Mouse (Mus musculus) lung, adult 2 months (tissue): Measurements from ENCODE around the gene Clhc1. TPM values are rescaled to one million over a fixed set of nuclear protein-coding genes. Genes with fewer than 3 reads are reported as not detected.
"Not testable (repeated sequence)": the region's sequence is repeated elsewhere in the genome, so short reads cannot be mapped to it uniquely, and the experiment has no call there.

Source experiments
- DNase-seq: peaks from one replicate; pipeline ENCODE4 v3.0.0; 2022
- H3K4me1 ChIP-seq: fragments of 200-500 bp; 2 replicates; pipeline ENCODE4 v1.6.1; 2011; ENCODE audit warnings: low read length; ENCODE audit not compliant: control insufficient read depth, insufficient read depth
- H3K4me3 ChIP-seq: fragments of 200-500 bp; replicated peaks from 2 replicates; pipeline ENCODE3; 2011; ENCODE audit warnings: low read depth, mild to moderate bottlenecking, control low read depth, low read length; ENCODE audit errors: extremely low read depth
- CTCF ChIP-seq: fragments of 200-500 bp; IDR thresholded peaks from 2 replicates; pipeline ENCODE4 v1.5.1; 2011; ENCODE audit warnings: mild to moderate bottlenecking, low read length, control low read depth; ENCODE audit not compliant: insufficient read depth
- POLR2A ChIP-seq: fragments of 200-500 bp; IDR thresholded peaks from 2 replicates; pipeline ENCODE4 v1.6.1; 2011; ENCODE audit warnings: low read depth, mild to moderate bottlenecking, control low read depth, low read length, borderline replicate concordance; ENCODE audit errors: extremely low read depth
- WGBS: fragments of 180-500 bp; shearing (Covaris S2); methylation state at CpG from one replicate; pipeline ENCODE4 v1.1.7; 2018; 5-methylcytosine and 5-hydroxymethylcytosine counted together
- polyA plus RNA-seq: library from polyadenylated mRNA; depleted of rRNA; stranded (reverse); fragments of >200 nt; gene quantifications from 2 replicates; pipeline ENCODE4 v1.2.3, GENCODE M21; 2012

Clhc1 gene
- polyA plus RNA-seq, 1 experiment = not detected

- peak; percentile 90; the same call in 1 of the 2 replicates for TF ChIP-seq POLR2A
- no peak for TF ChIP-seq CTCF
- H3K4me3 ChIP-seq = peak within 1 kb of the TSS; percentile 96
- peak; percentile 75 for DNase-seq
- H3K4me1 ChIP-seq = peaks cover 3% of the 10 kb centered on the region
- WGBS = 2% methylated on average over 47 of the region's 47 CpGs
These were observed 21.6 kb upstream of the Clhc1 start, which contains the start of gene Mtif2 for GRCm38 (mm10) chr11:29525988-29526794. Mtif2 (plus strand) TSS chr11:29526408.

- H3K4me3 ChIP-seq = no peak overlapping the region
- WGBS = 94% methylated on average over 1 of the region's 1 CpGs
- no peaks in the 10 kb centered on the region for H3K4me1 ChIP-seq
- no peak for DNase-seq
- TF ChIP-seq CTCF = no peak
- no peak for TF ChIP-seq POLR2A
These were observed 9.5 kb upstream of the Clhc1 start for GRCm38 (mm10) chr11:29538201-29538600.

GRCm38 (mm10) chr11:29544225-29544945 is 3.4 kb upstream of the Clhc1 start:
- TF ChIP-seq POLR2A (no peak), CTCF (no peak)
- Histone ChIP-seq H3K4me3 (no peak overlapping the region), H3K4me1 (no peaks in the 10 kb centered on the region; the same call in 1 of the 2 replicates)
- no peak for DNase-seq
- WGBS = 86% methylated on average over 3 of the region's 3 CpGs

GRCm38 (mm10) chr11:29545150-29545752 is 2.5 kb upstream of the Clhc1 start:
- not testable (repeated sequence) for H3K4me1 ChIP-seq, DNase-seq, H3K4me3 ChIP-seq
- WGBS = 84% methylated on average over 4 of the region's 4 CpGs

DNA sequence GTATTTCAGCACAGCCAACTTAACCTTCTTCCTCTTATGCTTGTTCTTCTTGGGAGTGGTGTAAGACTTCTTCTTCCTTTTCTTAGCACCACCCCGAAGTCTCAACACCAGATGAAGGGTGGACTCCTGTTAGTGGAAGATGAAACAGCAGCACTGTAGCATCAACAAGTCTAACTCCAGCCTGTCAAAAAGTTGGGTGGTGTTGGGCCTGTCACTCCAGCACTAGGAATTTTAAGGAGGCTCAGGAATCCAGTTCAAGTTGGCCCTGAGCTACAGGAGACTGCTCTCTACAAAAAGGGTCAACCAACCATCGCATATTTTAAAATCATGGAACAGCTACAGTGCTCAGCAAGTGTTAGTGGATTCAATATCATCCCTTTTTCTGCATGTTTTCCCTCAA is 1.5 kb upstream of the Clhc1 start:
- not testable (repeated sequence) for H3K4me1 ChIP-seq, DNase-seq, H3K4me3 ChIP-seq
- WGBS = 78% methylated on average over 2 of the region's 2 CpGs

- no peak overlapping the region for H3K4me3 ChIP-seq
- TF ChIP-seq CTCF (no peak), POLR2A (no peak)
- DNase-seq = no peak
- H3K4me1 ChIP-seq = no peaks in the 10 kb centered on the region; the same call in 1 of the 2 replicates
- WGBS = 7% methylated on average over 2 of the region's 2 CpGs
These were observed 988 bp upstream of the Clhc1 start for GRCm38 (mm10) chr11:29546762-29547161.

DNA sequence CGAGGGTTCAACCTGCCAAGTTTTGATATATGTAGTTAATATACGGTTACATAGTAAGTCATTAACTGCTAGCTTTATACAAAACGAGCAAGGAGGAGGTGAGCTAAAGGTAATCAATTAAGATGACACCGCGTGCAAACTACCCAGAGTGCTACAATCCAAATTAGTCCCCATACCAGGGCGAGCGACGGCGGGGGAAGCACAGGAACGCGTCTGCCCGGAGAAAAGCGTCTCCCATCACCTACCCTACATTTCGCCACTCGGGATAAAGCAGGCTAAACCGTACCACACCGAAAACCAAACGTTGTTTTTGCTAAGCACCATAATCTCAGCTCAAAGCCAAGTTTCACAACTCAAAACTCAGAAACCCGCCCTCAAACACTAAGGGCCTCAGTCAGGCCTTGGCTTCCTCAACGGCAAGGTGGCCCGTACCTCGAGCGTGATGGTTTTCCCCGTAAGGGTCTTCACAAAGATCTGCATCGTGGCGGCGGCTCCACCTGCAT is 450 bp upstream of the Clhc1 start:
- peak overlapping the region; percentile 97 for H3K4me3 ChIP-seq
- TF ChIP-seq CTCF (no peak), POLR2A (no peak)
- no peak for DNase-seq
- under 1% methylated on average over 27 of the region's 27 CpGs for WGBS
- no peaks in the 10 kb centered on the region; the same call in 1 of the 2 replicates for H3K4me1 ChIP-seq

- H3K4me1 ChIP-seq = no peaks in the 10 kb centered on the region; the same call in 1 of the 2 replicates
- no peak for DNase-seq
- WGBS = 21% methylated on average over 23 of the region's 23 CpGs
- peak overlapping the region; percentile 97 for H3K4me3 ChIP-seq
- TF ChIP-seq POLR2A = no peak
- no peak for TF ChIP-seq CTCF
These were observed 1.0 kb downstream of the Clhc1 start for GRCm38 (mm10) chr11:29548504-29549424.

DNA sequence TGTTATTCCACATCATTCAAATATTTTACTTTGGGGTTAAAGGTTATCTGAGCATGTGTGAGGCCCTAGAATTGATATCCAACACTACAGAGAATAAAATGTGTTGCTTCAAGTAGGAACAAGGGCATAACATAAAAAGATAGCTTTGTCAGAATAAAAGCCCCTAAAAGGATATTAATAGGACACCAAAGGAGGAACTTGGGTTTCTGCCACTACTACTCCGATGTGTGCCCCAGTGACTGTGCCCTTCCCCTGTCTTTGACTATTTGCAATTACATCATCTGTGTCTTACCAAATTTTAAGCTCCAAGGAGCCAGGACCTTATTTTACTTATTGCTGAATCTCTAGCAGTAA is 1.7 kb downstream of the Clhc1 start:
- TF ChIP-seq POLR2A (no peak), CTCF (no peak)
- 56% methylated on average over 1 of the region's 1 CpGs for WGBS
- no peak overlapping the region for H3K4me3 ChIP-seq
- no peak for DNase-seq
- H3K4me1 ChIP-seq = no peaks in the 10 kb centered on the region; the same call in 1 of the 2 replicates
